Mouse (Mus musculus) heart, embryonic 11.5 days (tissue): Measurements from ENCODE around the gene Ier5l. TPM values are rescaled to one million over a fixed set of nuclear protein-coding genes. Genes with fewer than 3 reads are reported as not detected.

Source experiments
- ATAC-seq: fragments of 200-750 bp; cut with Nextera tagmentation; replicated peaks from 2 replicates; pipeline ENCODE4 v1.8.0; 2017; ENCODE audit warnings: moderate library complexity; ENCODE audit not compliant: insufficient number of reproducible peaks, low FRiP score, low TSS enrichment
- H3K27ac ChIP-seq: fragments of 300-500 bp; sonication (generic); 2 replicates; pipeline ENCODE4 v1.5.1; 2014; ENCODE audit warnings: mild to moderate bottlenecking, low read depth, low read length
- H3K27me3 ChIP-seq: fragments of 300-500 bp; sonication (generic); 2 replicates; pipeline ENCODE4 v1.6.1; 2014; ENCODE audit warnings: mild to moderate bottlenecking, low read length, mixed read lengths; ENCODE audit not compliant: control insufficient read depth, insufficient read depth
- H3K36me3 ChIP-seq: fragments of 300-500 bp; sonication (generic); 2 replicates; pipeline ENCODE4 v1.6.1; 2014; ENCODE audit warnings: mild to moderate bottlenecking, low read length, moderate library complexity, mixed read lengths; ENCODE audit not compliant: control insufficient read depth, insufficient read depth
- H3K4me1 ChIP-seq: fragments of 300-500 bp; sonication (generic); 2 replicates; pipeline ENCODE4 v1.6.1; 2014; ENCODE audit warnings: low read length; ENCODE audit not compliant: control insufficient read depth, insufficient read depth
- H3K4me2 ChIP-seq: fragments of 300-500 bp; sonication (generic); 2 replicates; pipeline ENCODE4 v1.6.1; 2014; ENCODE audit warnings: mild to moderate bottlenecking, moderate library complexity
- H3K4me3 ChIP-seq: fragments of 300-500 bp; sonication (generic); 2 replicates; pipeline ENCODE4 v1.5.1; 2014; ENCODE audit warnings: low read depth, low read length
- H3K9ac ChIP-seq: fragments of 300-500 bp; sonication (generic); 2 replicates; pipeline ENCODE4 v1.6.1; 2014; ENCODE audit warnings: mild to moderate bottlenecking, low read depth, low read length, moderate library complexity
- H3K9me3 ChIP-seq: fragments of 300-500 bp; sonication (generic); replicated peaks from 2 replicates; pipeline ENCODE4 v1.6.1; 2016; ENCODE audit warnings: low read length; ENCODE audit not compliant: control insufficient read depth
- WGBS: fragments of 180-500 bp; shearing (Covaris S2); extraction: QIAGEN DNeasy Blood & Tissue Kit; methylation state at CpG from one replicate; pipeline ENCODE4 v1.1.7; 2014; ENCODE audit not compliant: insufficient replicate concordance; 5-methylcytosine and 5-hydroxymethylcytosine counted together
- polyA plus RNA-seq: library from polyadenylated mRNA; unstranded; fragments of >200 nt; fragmentation: Nextera tagmentation; extraction: Ambion mirVana; gene quantifications from 2 replicates; pipeline ENCODE4 v1.2.1, GENCODE M21; 2014

Gene Ier5l
- polyA plus RNA-seq, 1 experiment from 2014 or later, result 2.4 TPM

- peaks cover 29% of the 10 kb centered on the region for H3K36me3 ChIP-seq
These were observed 23.5 kb downstream of the Ier5l start for GRCm38 (mm10) chr2:30450530-30450929.

GRCm38 (mm10) chr2:30448371-30448770 is 25.6 kb downstream of the Ier5l start:
- ATAC-seq, result no peak
- H3K9me3 ChIP-seq, result peaks cover 5% of the 10 kb centered on the region
- peaks cover 35% of the 10 kb centered on the region for H3K4me1 ChIP-seq
- 91% methylated on average over 7 of the region's 7 CpGs for WGBS
- no peak overlapping the region for H3K4me3 ChIP-seq
- H3K27ac ChIP-seq, result no peak overlapping the region
- H3K9ac ChIP-seq, result no peak overlapping the region
- no peaks in the 10 kb centered on the region for H3K27me3 ChIP-seq
- no peak overlapping the region for H3K4me2 ChIP-seq
- H3K36me3 ChIP-seq, result peaks cover 25% of the 10 kb centered on the region

More at GRCm38 (mm10) chr2:30450530-30450929, 23.5 kb downstream of the Ier5l start:
- WGBS, result 56% methylated on average over 1 of the region's 1 CpGs
- ATAC-seq, result no peak
- Histone ChIP-seq H3K9me3 (peaks cover 5% of the 10 kb centered on the region), H3K27me3 (no peaks in the 10 kb centered on the region), H3K4me3 (no peak overlapping the region), H3K27ac (no peak overlapping the region), H3K4me1 (peaks cover 19% of the 10 kb centered on the region), H3K4me2 (no peak overlapping the region), H3K9ac (no peak overlapping the region)

DNA sequence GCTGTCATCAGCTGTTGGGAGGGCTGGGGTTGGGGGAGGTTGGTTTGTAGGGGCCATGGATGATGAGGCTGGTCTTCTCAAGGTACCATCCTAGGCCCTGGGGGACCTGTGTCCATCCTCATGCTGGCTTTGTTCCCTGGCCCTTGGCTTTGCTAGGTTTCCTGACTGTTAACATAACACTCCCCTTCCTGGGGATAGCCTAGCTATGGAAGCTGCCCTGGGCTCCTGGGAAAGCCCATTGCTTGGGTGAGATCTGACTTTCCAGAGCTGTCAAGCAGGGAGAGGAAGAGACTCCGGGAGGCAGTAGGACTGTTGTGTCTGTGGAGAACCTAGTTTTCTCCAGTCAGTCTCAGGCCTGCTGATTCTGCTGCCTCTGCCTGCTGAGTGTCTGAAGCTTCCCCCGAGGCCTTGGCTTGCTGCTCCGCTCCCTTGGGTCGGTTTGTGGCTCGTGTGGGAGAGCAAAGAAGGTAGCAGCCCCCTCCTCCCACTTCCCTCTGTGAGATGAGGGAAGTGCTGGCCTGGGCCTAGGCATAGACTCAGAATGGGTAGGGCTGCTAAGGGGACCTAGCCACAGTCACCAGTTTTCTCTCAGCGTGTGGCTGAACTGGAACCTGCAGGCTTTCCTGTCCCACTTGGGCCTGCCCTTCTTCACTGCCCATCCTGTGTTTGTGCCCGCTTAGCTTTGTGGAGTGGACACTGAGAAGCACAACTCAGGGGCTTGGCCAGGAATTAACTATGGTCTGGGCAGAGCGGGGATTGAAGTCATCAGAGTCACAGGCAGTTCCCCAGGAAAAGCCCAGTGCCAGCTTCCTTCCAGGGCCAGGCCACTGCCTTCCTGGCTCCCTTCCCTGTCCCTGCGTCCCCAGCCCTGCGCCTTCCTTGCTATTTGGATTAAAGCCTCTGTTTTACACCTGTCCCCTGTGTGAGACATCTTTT is 26.9 kb downstream of the Ier5l start:
- H3K4me3 ChIP-seq, result no peak overlapping the region
- 81% methylated on average over 10 of the region's 10 CpGs for WGBS
- peaks cover 48% of the 10 kb centered on the region for H3K4me1 ChIP-seq
- H3K27ac ChIP-seq, result peak overlapping the region; percentile 46; the same call in 1 of the 2 replicates
- no peak overlapping the region for H3K4me2 ChIP-seq
- H3K36me3 ChIP-seq, result peaks cover 25% of the 10 kb centered on the region
- H3K27me3 ChIP-seq, result no peaks in the 10 kb centered on the region
- H3K9ac ChIP-seq, result peak overlapping the region; percentile 23
- peaks cover 5% of the 10 kb centered on the region for H3K9me3 ChIP-seq
- ATAC-seq, result no peak

DNA sequence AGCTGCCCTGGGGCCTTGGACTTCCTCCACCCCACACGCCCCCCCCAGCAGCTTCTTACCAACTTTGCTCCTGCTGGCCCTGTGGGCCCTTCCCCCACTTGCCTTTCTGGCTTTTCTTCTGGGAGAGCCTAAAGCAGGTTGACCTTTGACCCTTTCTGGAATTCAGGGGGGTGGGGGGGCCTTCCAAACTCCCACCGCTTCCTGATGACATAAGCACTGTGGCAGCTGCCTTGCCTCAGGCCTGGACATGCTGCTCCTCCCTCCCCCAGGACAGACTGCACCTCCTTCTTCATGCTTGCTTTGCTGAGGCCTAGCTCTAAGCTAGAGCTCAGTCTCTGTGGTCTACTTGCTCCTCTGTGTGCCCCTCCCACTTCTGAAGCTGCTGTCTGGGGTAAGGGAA is 28.7 kb downstream of the Ier5l start:
- H3K36me3 ChIP-seq, result peaks cover 23% of the 10 kb centered on the region
- no peak for ATAC-seq

DNA sequence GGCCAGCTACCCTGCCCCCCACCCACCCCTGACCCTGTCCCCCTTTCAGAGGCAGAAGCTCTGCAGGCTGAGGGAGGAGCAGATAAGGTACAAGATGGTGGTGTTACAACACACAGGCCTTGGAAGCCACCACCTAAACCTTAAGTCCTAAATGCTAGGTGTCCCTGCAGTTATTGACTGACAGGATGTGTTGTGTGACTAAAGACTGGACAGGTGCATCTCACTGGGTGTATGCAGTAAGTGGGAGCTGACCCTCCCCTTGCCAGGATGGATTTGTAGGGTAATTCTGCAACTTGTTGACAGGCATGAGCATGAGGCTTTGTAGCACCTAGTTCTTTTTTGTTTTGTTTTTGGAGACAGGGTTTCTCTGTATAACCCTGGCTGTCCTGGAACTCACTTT is 29.6 kb downstream of the Ier5l start:
- H3K36me3 ChIP-seq, result peaks cover 18% of the 10 kb centered on the region
- H3K4me3 ChIP-seq, result no peak overlapping the region
- ATAC-seq, result no peak
- no peak overlapping the region for H3K9ac ChIP-seq
- peak overlapping the region; percentile 100 for H3K27ac ChIP-seq
- peak overlapping the region; percentile 9; the same call in 1 of the 2 replicates for H3K4me2 ChIP-seq
- H3K27me3 ChIP-seq, result no peaks in the 10 kb centered on the region
- H3K9me3 ChIP-seq, result no peaks in the 10 kb centered on the region
- H3K4me1 ChIP-seq, result peaks cover 71% of the 10 kb centered on the region

More for the DNA sequence above, 28.7 kb downstream of the Ier5l start:
- Histone ChIP-seq H3K4me2 (peak overlapping the region; percentile 37), H3K4me3 (no peak overlapping the region), H3K4me1 (peaks cover 62% of the 10 kb centered on the region), H3K27ac (peak overlapping the region; percentile 100), H3K9ac (peak overlapping the region; percentile 63), H3K27me3 (no peaks in the 10 kb centered on the region), H3K9me3 (peaks cover 4% of the 10 kb centered on the region)
- WGBS, result 26% methylated on average over 2 of the region's 2 CpGs

DNA sequence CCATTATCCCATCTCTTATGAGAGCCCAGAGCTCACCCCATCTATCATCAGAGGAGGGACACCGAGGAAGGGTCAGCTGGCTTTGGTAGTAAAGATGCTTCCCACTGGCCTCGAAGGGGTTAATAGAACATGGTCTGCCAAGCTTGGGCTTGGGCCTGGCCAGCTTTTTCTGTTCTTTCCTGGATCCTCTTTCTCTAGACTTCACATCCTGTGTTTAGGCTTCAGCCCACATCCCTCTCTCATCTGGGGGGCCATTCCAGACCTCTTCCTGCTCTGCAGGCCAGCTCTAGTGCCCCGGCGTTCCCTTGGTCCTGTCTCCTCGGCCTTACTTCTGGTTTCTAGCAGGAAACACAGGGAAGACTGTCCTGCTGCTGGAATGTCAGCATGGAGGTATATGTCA is 30.0 kb downstream of the Ier5l start:
- H3K27ac ChIP-seq, result peak overlapping the region; percentile 100
- peak overlapping the region; percentile 9 for H3K4me2 ChIP-seq
- peaks cover 18% of the 10 kb centered on the region for H3K36me3 ChIP-seq
- H3K4me1 ChIP-seq, result peaks cover 74% of the 10 kb centered on the region
- H3K9ac ChIP-seq, result peak overlapping the region; percentile 89
- whole genome bisulfite sequencing, result 55% methylated on average over 5 of the region's 5 CpGs
- H3K4me3 ChIP-seq, result no peak overlapping the region
- ATAC-seq, result no peak
- H3K9me3 ChIP-seq, result no peaks in the 10 kb centered on the region
- no peaks in the 10 kb centered on the region for H3K27me3 ChIP-seq

GRCm38 (mm10) chr2:30443281-30443680 is 30.7 kb downstream of the Ier5l start:
- 51% methylated on average over 4 of the region's 4 CpGs for WGBS
- peaks cover 74% of the 10 kb centered on the region for H3K4me1 ChIP-seq
- H3K27me3 ChIP-seq, result no peaks in the 10 kb centered on the region
- H3K9ac ChIP-seq, result peak overlapping the region; percentile 89
- peaks cover 21% of the 10 kb centered on the region for H3K36me3 ChIP-seq
- H3K27ac ChIP-seq, result peak overlapping the region; percentile 100
- H3K9me3 ChIP-seq, result no peaks in the 10 kb centered on the region
- no peak for ATAC-seq
- no peak overlapping the region for H3K4me3 ChIP-seq
- H3K4me2 ChIP-seq, result peak overlapping the region; percentile 86

DNA sequence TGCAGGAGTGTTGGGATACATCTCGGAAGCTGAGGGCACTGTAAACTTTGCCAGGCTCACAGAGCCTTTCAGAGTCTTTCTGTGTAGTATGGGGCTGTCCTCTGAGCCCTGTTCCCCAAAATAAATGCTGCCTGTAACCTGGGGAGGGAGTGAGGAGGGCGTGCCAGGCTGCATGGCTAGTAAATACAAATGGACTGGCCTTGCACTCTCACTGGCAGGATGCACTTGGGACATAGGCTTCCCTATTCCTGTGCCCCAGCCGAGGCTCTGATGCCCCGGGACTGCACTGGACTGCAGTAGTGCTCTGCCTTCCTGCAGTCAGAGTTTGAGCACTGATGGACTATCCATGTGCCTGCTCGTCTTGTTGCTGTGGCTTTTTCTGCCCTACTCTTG is 31.5 kb downstream of the Ier5l start:
- Histone ChIP-seq H3K27me3 (no peaks in the 10 kb centered on the region), H3K4me3 (peak overlapping the region; percentile 41), H3K36me3 (peaks cover 26% of the 10 kb centered on the region), H3K9me3 (no peaks in the 10 kb centered on the region), H3K27ac (peak overlapping the region; percentile 100), H3K9ac (peak overlapping the region; percentile 89), H3K4me1 (peaks cover 74% of the 10 kb centered on the region), H3K4me2 (peak overlapping the region; percentile 86)
- 42% methylated on average over 5 of the region's 5 CpGs for WGBS
- ATAC-seq, result no peak
